ENCODE assay signal across 26 mouse cellular contexts in the genomic region with DNA sequence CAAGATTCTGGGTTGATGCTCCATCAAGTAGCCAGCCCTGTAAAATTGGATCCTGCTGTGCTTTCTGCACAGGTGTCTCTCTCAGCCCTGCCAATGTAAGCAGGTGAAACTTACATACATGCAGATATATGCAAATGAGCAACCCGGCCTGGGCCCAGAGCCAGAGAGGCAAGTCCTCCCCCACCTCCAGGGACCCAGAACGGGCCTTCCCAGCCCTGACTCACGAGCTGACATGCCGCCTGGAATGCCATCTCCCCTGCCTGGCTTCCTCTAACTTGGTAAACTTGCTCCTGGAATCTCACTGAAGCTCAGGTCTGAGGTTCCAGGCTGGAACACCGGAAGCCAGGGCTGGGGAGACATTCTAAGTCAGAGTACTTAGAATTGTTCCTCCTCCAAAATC. TPM values are rescaled to one million over a fixed set of nuclear protein-coding genes. Genes with fewer than 3 reads are reported as not detected.
DNase-seq lines count a peak whose midpoint lies in the region; ATAC-seq and TF ChIP-seq lines count a peak whose summit lies in the region.
"Had no signal": no experiment of that assay in that cellular context is flagged by ENCODE, and none has a peak within 500 bp of the region (broad histone marks: within the 10 kb centered on the region; RNA-seq: fewer than 3 reads in every experiment).

No protein-coding gene starts in this region.

- H3K27me3 ChIP-seq in C2C12 (ENCODE audit: control insufficient read depth, insufficient read depth, insufficient read length) = no peaks in the 10 kb centered on the region
- H3K27me3 ChIP-seq in Patski = no peaks in the 10 kb centered on the region
- peaks cover 84% of the 10 kb centered on the region for H3K27me3 ChIP-seq in embryonic facial prominence, embryonic 10.5 days (replicated peaks; ENCODE audit: low read depth, poor library complexity, severe bottlenecking)
- peaks cover 48% of the 10 kb centered on the region for H3K27me3 ChIP-seq in midbrain, embryonic 15.5 days (replicated peaks)

- POLR2A ChIA-PET in Patski (lab: Charles Lee) = no interaction called here

- no peaks in the 10 kb centered on the region for H3K36me3 ChIP-seq in C2C12 (ENCODE audit: control insufficient read depth, insufficient read depth)
- no peaks in the 10 kb centered on the region for H3K36me3 ChIP-seq in embryonic facial prominence, embryonic 10.5 days (replicated peaks)
- H3K36me3 ChIP-seq in midbrain, embryonic 15.5 days (replicated peaks) = no peaks in the 10 kb centered on the region
- H3K36me3 ChIP-seq: embryonic facial prominence, embryonic 12.5 days; heart, embryonic 12.5 days; hindbrain, embryonic 15.5 days had no signal

- no peaks in the 10 kb centered on the region for H3K79me2 ChIP-seq in C2C12 (ENCODE audit: control insufficient read depth, insufficient read depth)

- H3K4me2 ChIP-seq in midbrain, embryonic 15.5 days = no peak overlapping the region
- H3K4me2 ChIP-seq: embryonic facial prominence, embryonic 12.5 days; forebrain, embryonic 13.5 days; heart, embryonic 12.5 days; hindbrain, embryonic 15.5 days had no signal

- 33% methylated on average over 5 of the region's 5 CpGs for WGBS in embryonic facial prominence, embryonic 10.5 days
- 27% methylated on average over 5 of the region's 5 CpGs for WGBS in midbrain, embryonic 15.5 days

- no peaks in the 10 kb centered on the region for H3K79me3 ChIP-seq in C2C12 (ENCODE audit: low read depth)

- no peaks in the 10 kb centered on the region for H3K9me3 ChIP-seq in embryonic facial prominence, embryonic 10.5 days
- no peaks in the 10 kb centered on the region for H3K9me3 ChIP-seq in midbrain, embryonic 15.5 days
- H3K9me3 ChIP-seq: embryonic facial prominence, embryonic 12.5 days; forebrain, embryonic 13.5 days; hindbrain, embryonic 15.5 days had no signal

- H3K27ac ChIP-seq in embryonic facial prominence, embryonic 10.5 days (replicated peaks) = no peak overlapping the region
- no peak overlapping the region for H3K27ac ChIP-seq in midbrain, embryonic 15.5 days
- H3K27ac ChIP-seq: embryonic facial prominence, embryonic 12.5 days; forebrain, embryonic 13.5 days; gastrocnemius, adult 2 months; hindbrain, embryonic 15.5 days had no signal

- intact Hi-C loops in left cerebral cortex, postnatal 4 days (cut with DNase I) = no loop called here
- intact Hi-C loops in left cerebral cortex, postnatal 10 days (cut with DNase I) = no loop called here

- no peak for TF ChIP-seq CTCF in C2C12 (IDR thresholded peaks at IDR 0.05; ENCODE audit: control insufficient read depth, insufficient read depth, insufficient read length)
- TF ChIP-seq CTCF in Patski (IDR thresholded peaks at IDR 0.05) = no peak

- DNase-seq in left cerebral cortex, postnatal 4 days = peak; percentile 25
- no peak for DNase-seq in left cerebral cortex, postnatal 10 days (ENCODE audit: extremely low spot score in 1 of 2, low spot score in 2 of 2)
- DNase-seq in Patski (ENCODE audit: low read depth, low spot score) = no peak
- DNase-seq in embryonic facial prominence, embryonic 10.5 days (ENCODE audit: low spot score) = no peak
- no peak for DNase-seq in spleen, postnatal 14 days (ENCODE audit: low spot score in 2 of 2)
- DNase-seq: adrenal gland, adult 2 months; adrenal gland, postnatal 25 days; B cell, adult 2 months; cerebellum, adult 8-10 months; cerebellum, postnatal 14 days; embryo, embryonic 11 days; gastrocnemius, adult 2 months; gastrocnemius, postnatal 25 days; heart, postnatal 36 days had no signal

- peak; percentile 40 for ATAC-seq in Patski
- ATAC-seq in midbrain, embryonic 15.5 days (replicated peaks) = no peak
- ATAC-seq: activated CD4-positive, CD25-positive, alpha-beta regulatory T cell, adult 4 months; forebrain, embryonic 13.5 days; intestine, embryonic 16.5 days had no signal

- CTCF ChIA-PET in Patski (lab: Charles Lee) = no interaction called here

- H3ac ChIP-seq in C2C12 (ENCODE audit: control insufficient read depth, insufficient read length, low read depth) = no peak overlapping the region

- no peak overlapping the region for H3K4me3 ChIP-seq in C2C12 (ENCODE audit: insufficient read depth, poor library complexity, severe bottlenecking)
- no peak overlapping the region for H3K4me3 ChIP-seq in embryonic facial prominence, embryonic 10.5 days
- no peak overlapping the region for H3K4me3 ChIP-seq in midbrain, embryonic 15.5 days
- H3K4me3 ChIP-seq: embryonic facial prominence, embryonic 12.5 days; forebrain, embryonic 13.5 days; gastrocnemius, adult 2 months; heart, embryonic 12.5 days; hindbrain, embryonic 15.5 days had no signal

- in situ Hi-C loops in Patski (cut with MboI; ENCODE audit: low pct_unique_long_range_greater_than_20kb) = no loop called here

- peaks cover 36% of the 10 kb centered on the region for H3K4me1 ChIP-seq in embryonic facial prominence, embryonic 10.5 days
- H3K4me1 ChIP-seq in midbrain, embryonic 15.5 days = 0 out of 2 replicates have a peak, but pooled peaks cover 4% of the 10 kb centered on the region
- H3K4me1 ChIP-seq: forebrain, embryonic 13.5 days; heart, embryonic 12.5 days had no signal

- no peak overlapping the region for H3K9ac ChIP-seq in midbrain, embryonic 15.5 days
- H3K9ac ChIP-seq: embryonic facial prominence, embryonic 12.5 days; forebrain, embryonic 13.5 days; heart, embryonic 12.5 days; hindbrain, embryonic 15.5 days had no signal

TF ChIP-seq in C2C12, 6 proteins besides CTCF, POLR2A, EP300 and RAD21:
- TF ChIP-seq MAX (IDR thresholded peaks at IDR 0.05) (peak; percentile 64), CEBPB (IDR thresholded peaks at IDR 0.05; ENCODE audit: low read depth) (no peak)

RNA-seq across cellular contexts. Expression of gene Dlx4, which starts 7.1 kb away (rescaled TPM):
- under 1 TPM; 0.18 to 0.24 TPM for total RNA-seq in left cerebral cortex, postnatal 4 days (2021)
- not detected for total RNA-seq in left cerebral cortex, postnatal 10 days (2021)
- 0.37 TPM for polyA plus RNA-seq in C2C12 (2012; fragmentation: generic; extraction: Trizol)
- polyA plus RNA-seq in Patski (2021) = 1.3 TPM
- 3.6 and 4.3 TPM in 2 replicates for polyA plus RNA-seq in embryonic facial prominence, embryonic 10.5 days (2016; fragmentation: Nextera tagmentation; extraction: Ambion mirVana)
- not detected in 2 replicates for polyA plus RNA-seq in midbrain, embryonic 15.5 days (2015; fragmentation: Nextera tagmentation; extraction: Ambion mirVana)
- total RNA-seq: adrenal gland, postnatal 25 days; common myeloid progenitor, adult 5-6 weeks; gastrocnemius, adult 2 months; gastrocnemius, postnatal 25 days; granulocyte monocyte progenitor cell, adult 5-6 weeks; heart, adult 8-10 months; heart, postnatal 36 days had no signal
- polyA plus RNA-seq: activated CD4-positive, CD25-positive, alpha-beta regulatory T cell, adult 4 months; forebrain, embryonic 13.5 days; hindbrain, embryonic 11.5 days; hindbrain, embryonic 15.5 days had no signal

RNA-seq across cellular contexts. Expression of gene Dlx3, which starts 33.2 kb away (rescaled TPM):
- not detected for total RNA-seq in left cerebral cortex, postnatal 4 days (2021)
- total RNA-seq in left cerebral cortex, postnatal 10 days (2021) = not detected
- 31.8 TPM for polyA plus RNA-seq in C2C12 (2012; fragmentation: generic; extraction: Trizol)
- polyA plus RNA-seq in Patski (2021) = not detected
- 29.8 and 31.3 TPM in 2 replicates for polyA plus RNA-seq in embryonic facial prominence, embryonic 10.5 days (2016; fragmentation: Nextera tagmentation; extraction: Ambion mirVana)
- 0.17 and 0.20 TPM in 2 replicates for polyA plus RNA-seq in midbrain, embryonic 15.5 days (2015; fragmentation: Nextera tagmentation; extraction: Ambion mirVana)
- total RNA-seq: adrenal gland, postnatal 25 days; common myeloid progenitor, adult 5-6 weeks; gastrocnemius, adult 2 months; gastrocnemius, postnatal 25 days; granulocyte monocyte progenitor cell, adult 5-6 weeks; heart, adult 8-10 months; heart, postnatal 36 days had no signal
- polyA plus RNA-seq: activated CD4-positive, CD25-positive, alpha-beta regulatory T cell, adult 4 months; forebrain, embryonic 13.5 days had no signal

Comparison
In these comparisons a context has a peak if more than half of its experiments do, and no peak if none do; other contexts are left out.
1. RNA of gene Dlx3, which starts 33.2 kb away (polyA plus RNA-seq): 31.8 TPM in C2C12 (single experiment) and 29.8 to 31.3 TPM in embryonic facial prominence, embryonic 10.5 days; 0.17 to 0.20 TPM in midbrain, embryonic 15.5 days and not detected in Patski (single experiment); every median in the first group is over 10 times any median in the second.